Mouse (Mus musculus) cerebellum, adult 2 months (tissue): ENCODE data around the gene Gm9507.
"Not testable (repeated sequence)": the region's sequence is repeated elsewhere in the genome, so short reads cannot be mapped to it uniquely, and the experiment has no call there.

Experiments used
- CTCF ChIP-seq: fragments of 200-500 bp; IDR thresholded peaks from 2 replicates; pipeline ENCODE4 v1.5.1; 2011; ENCODE audit warnings: low read depth, mild to moderate bottlenecking, control low read depth, low read length, moderate library complexity, borderline replicate concordance; ENCODE audit not compliant: insufficient read depth
- POLR2A ChIP-seq: fragments of 200-500 bp; IDR thresholded peaks from 2 replicates; pipeline ENCODE4 v1.6.1; 2011; ENCODE audit warnings: low read length, control low read depth, borderline replicate concordance; ENCODE audit not compliant: insufficient read depth

DNA sequence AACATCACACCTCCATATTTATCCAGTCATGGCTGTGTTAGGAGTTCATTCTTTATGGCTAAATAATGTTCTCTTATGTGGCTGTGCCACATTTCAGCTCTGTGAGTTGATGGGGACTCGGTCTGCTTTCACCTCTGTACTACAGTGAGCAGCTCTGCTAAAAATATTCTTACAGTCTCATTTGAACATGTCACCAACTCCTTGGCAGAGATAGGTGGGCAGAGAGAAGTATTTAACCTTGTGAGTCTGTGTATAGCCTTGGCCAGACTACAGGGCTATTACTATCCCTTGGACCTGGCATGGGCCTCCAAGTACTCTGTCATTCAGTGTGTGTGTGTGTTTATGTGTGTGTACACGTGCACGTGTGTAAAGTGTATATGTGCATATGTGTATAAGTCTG, 39.5 kb downstream of the Gm9507 start:
- not testable (repeated sequence) for TF ChIP-seq CTCF, POLR2A
